Mouse (Mus musculus): Measurements from ENCODE around the gene Zfp871.

Zfp871 gene

DNA sequence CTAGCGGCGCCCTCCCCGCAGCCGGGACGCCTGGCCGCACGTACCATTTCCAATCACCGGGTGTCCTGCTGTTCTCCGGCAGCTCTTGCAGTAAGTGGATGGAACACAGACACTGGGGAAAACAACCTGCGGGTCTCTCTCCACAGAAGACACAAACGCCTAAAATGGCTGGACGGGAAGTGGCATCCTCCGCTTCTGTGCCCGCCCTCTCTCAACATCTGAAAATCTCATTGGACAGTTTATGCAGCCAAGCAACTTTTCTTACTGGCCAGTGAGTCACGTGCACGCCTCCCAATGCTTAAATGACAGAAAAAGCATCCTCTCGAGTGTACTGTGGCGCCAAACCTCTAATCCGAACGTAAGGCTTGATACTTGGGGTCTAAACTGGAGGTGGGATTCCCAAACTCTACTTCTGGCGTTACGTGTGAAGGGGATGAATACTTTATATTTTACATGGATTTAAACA lies at the start of gene Zfp871:
Gene Zfp871 (minus strand): TSS at position 194 of the 466 bp plus-strand sequence.
- peak; percentile 67 to 85 for DNase-seq

GRCm38 (mm10) chr17:32830418-32830782 lies 42.3 kb upstream of the Zfp871 start:
- DNase-seq, result no peak

GRCm38 (mm10) chr17:32829540-32830417 lies 41.7 kb upstream of the Zfp871 start, which contains the start of gene Zfp799:
Gene Zfp799, minus strand, starts transcription at chr17:32830261.
- peak; percentile 40 to 70 for DNase-seq

DNA sequence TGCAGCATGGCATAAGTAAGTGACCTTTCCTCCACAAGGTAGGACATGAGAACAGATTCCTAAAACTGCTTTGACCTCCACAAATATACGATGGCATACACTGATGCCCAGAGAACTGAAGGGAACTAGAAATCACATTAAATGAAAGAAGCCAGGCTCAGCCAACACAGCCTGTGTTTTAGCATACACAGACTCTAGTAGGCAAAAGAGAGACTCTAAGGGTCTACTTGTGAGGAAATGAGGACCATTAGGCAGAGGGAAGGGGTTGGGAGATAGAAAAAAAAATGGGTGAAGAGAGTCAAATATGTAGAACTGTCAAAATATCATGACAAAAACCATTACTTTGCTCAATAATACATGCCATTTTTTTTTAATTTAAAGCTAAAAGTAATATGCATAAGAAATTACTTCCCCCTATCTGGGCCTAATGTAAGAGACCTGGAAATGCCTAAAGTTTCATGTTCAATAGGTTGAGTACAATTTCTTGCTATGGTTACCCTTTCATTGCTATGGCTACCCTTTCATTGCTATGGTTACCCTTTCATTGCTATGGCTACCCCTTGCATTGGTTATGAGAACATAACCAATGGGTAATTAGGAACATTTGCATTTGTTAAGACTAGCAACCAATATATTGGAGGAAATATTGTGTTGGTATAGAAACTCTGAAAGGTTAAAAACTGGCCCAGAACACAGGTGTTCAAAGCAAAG lies 28.1 kb upstream of the Zfp871 start:
- DNase-seq, result no peak

GRCm38 (mm10) chr17:32814136-32814535 lies 26.0 kb upstream of the Zfp871 start:
- no peak for DNase-seq

DNA sequence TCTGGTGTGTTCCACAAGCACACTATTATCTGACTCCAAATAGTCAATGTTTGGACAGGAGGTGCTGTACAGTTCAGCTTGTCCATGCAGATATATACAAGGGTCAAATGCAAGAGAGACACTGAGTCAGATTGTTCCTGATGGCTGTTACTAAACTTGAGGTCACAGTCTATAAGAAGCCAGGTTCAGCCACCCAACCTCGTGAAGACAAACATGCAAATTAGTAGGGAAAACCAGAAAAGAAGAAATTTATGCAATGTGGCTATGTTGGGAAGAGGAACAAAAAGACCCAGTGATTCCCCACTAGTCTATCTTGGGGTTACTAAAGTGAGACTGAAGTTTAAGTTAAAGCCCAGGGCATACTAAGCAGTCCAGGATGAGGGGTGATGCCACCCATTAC lies 22.6 kb upstream of the Zfp871 start:
- DNase-seq, result no peak

DNA sequence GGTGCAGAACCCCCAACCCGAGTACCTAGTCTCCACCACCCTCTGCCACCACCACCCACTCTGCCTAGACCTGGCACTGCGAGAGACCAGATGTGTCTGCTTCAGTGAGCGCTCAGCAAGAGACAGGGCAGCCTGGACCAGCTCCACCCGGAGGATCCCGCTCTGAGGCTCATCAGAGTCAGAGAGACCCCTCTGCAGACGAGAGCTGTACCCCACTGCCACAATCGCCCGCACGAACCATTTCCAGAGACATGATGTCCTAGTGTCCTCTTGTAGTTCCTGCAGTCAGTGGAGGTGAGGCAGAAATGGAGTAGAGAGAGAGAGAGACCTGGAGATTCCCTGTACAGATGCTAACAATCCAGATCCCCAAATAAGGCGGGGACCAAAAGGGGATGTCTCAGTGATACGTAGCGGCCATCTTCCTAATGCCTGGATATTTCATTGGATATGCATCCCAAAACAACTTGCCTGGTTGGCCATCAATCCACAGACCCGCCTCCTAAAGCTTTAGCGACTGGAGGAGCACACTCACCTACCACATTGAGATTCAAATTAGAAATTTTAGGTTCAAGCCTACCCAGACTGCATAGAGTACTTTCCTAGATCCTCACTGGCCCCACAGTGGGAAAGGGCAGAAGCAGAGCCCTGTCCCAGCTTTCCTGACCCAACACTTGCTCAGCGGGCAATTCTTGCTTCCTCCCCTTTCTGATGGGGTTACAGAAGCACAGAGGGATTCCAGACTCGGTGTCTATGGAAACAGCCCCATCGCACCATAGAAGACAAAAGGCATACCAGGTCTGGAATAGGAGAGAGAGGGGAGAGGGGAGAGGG lies 21.7 kb upstream of the Zfp871 start, which contains the start of gene Zfp811:
Gene Zfp811 (minus strand): TSS at position 388 of the 831 bp plus-strand sequence.
- DNase-seq, result no peak

DNA sequence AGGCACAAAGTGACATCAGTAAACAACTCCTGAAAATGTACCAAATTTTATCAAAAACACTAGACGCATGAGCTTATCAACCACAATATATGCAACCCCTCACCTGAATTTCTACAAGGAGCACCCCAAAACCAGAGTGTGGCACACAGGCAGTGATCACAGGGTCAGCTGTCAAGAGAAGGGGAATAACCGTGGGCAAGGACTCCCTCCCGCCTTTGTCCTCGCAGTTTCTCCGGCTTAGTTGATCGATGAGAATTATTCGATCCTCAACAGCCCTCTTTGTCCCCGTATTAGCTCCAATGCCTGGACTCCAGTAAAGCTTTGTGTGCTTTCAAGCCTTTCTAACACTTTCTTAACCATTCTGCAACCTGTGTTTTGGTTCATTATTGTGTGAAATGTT lies 20.8 kb upstream of the Zfp871 start:
- no peak for DNase-seq

DNA sequence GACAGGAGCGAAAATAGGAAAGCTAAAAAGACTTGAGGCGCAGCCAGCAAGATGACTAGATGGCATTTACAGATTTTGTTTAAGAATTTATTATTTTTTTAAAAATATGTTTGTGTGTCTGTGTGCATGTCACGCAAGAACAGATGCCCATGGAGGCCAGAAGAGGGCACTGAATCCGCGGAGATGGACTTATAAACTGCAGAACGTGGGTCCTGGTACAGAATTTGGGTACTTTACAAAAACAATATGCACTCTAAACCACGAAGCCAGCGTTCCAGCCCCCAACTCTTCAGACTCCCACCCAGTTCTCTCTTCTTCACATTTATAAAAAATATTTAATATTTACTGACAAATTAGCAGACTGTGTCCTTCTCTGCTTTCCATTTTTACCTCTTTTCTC lies 1.2 kb upstream of the Zfp871 start:
- no peak for DNase-seq

DNA sequence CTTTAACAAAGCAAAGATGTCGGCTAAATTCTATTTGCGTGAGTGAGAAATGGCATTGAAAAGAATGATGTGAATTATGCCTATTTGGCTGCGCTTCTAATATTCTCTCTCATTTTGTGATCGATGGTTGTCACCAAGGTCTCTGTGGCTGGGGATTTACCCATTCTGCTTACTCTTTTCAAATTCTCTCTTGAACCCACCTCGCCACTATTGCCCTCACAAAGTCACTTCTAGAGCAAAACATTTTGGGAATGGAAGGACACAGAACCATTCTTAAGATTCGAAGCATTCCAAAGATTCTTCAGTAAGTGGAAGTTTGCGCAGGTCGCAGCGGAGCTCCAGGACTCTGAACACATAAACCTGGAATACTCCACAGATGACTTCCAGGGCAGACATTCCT lies 489 bp upstream of the Zfp871 start:
- DNase-seq, result no peak

- no peak for DNase-seq
Measured at GRCm38 (mm10) chr17:32787436-32788093, 522 bp downstream of the Zfp871 start.

DNA sequence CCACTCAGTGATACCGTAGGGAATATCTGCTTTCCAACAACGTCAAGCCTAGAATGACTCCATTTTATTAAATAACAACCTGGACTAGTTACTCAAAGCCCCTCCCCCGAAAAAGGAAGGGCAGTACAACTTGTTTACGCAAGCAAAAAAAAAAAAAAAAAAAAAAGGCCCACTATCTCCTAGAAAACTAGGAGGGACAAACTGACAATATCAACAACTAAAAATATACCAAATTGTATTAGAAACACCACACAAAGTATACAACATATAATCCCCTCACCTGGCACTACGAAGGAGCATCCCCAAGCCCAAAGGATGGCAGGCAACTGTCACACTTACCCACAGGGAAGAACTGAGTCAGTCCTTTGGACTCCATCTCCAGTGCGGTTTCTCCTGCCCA lies 1.1 kb downstream of the Zfp871 start:
- DNase-seq, result no peak

DNA sequence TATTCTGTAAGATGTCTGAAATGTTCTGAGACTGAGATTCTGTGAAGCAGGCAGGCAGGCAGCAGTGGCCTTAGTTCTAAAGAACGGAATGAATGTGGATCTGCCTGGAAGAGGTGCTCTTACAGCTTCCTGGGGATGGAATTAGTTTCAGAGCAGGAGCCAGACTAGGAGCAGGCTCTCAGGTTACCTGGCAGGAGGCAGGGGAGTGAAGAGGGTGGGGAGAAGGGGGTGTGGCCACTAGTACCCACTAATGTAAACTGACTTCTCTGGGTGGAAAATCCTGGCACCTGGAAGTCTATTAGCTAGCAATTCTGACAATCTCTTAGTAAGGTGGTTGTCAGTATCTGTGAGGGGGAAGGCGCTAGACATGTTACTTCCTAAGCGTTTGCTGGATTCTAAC lies 2.4 kb downstream of the Zfp871 start:
- no peak for DNase-seq

- no peak for DNase-seq
Measured at GRCm38 (mm10) chr17:32777564-32777963, 10.5 kb downstream of the Zfp871 start.

DNA sequence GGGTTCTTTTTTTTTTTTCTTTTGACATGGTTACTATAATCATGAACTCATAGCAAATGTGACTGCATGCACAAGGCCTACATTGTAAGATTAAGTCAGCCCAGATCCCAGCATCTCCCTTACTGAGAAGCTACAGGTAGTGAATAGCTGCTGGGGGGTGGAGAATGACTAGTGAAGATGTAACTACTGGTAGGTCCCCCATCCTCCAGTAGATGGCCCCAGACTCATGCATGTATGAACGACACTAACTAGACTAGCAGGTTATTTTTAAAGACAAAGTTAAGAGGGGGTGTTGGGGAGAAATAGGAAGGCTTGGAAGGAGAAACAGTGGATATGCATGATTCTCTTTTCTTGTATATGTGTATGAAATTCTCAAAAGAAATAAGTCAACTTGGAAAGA lies 16.9 kb downstream of the Zfp871 start:
- no peak for DNase-seq

- DNase-seq, result no peak
Measured at GRCm38 (mm10) chr17:32766422-32766821, 21.7 kb downstream of the Zfp871 start.

DNA sequence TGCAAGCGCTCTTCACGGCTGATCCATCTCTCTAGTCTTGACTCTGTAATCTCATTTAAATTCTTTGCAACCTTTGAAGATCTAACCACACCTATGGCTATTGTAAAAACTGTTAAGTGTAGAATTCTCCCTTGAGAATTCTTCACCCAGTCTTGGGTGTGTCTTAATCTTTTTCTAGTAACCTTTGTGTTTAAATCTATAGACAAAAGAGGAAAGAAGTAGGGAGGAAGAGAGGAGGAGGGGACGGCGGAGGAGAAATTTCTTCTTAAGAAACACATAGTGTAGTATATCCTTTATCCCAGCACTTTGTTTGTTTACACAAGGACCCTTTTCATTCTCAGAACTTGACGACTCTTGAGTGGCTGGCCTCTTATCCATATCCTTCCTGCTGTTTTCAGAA lies 30.8 kb downstream of the Zfp871 start:
- DNase-seq, result no peak

DNA sequence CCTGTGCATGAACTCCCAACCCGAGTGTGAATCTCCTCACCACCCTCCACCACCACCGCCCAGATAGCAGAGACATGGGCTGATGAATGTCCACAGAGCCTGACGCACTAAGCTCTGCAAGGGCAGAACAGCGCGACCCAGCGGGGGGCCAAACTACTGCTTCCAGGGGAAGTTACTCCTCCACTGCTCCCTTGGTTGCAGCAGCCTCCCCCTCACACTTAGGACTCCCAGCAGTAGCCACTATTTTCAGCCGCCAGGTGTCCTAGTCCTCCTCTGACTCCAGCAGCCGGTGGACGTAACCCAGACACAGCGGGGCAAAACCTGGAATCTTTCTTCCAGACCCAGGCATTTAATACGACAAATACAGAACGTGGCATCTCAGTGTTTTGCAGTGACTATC lies 34.5 kb downstream of the Zfp871 start:
- no peak for DNase-seq

DNA sequence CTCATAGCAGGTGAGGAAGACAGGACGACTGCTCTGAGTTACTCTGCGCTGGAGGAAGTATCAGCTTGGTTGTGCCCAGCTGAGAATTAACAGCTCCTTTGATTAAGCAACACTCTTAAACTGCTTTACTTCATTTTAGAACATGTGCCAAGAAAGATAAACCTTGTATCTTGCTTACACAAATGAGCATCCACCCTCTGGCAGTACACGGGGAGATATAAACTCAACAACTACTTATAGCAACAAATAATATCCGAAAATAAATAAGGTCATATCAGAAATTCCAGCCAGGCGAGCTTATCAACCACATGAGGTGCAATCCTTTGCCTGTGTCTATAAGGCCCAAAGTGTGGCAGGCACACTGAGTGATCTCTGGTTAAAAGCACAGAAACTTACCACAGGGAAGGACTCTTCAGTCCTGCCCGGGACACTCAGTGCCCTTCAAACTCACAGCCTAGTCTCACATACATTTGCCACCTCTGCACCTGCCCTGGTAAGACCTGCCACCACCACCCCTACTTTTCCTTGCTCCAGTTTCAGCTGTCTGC lies 35.2 kb downstream of the Zfp871 start:
- no peak for DNase-seq

GRCm38 (mm10) chr17:32750611-32751010 lies 37.5 kb downstream of the Zfp871 start:
- DNase-seq, result no peak

DNA sequence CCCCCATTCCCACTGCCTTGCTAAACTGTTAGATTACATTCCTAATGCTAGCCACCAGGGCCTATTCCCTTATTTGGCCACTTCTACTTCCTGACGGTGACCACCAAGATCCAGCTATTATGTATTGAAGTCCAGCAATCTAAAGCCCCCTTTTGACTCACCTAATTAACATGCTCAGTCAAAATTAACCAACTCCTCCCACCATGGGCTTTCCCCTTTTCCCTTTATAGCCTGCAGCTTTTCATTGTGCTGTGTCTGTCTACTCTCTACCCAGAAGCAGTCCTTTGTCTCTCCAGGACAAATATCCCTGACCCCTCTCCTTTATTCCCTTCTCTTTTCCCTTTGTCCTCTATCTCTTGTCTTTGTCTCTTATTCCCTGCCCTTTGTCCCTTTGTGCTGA lies 47.0 kb downstream of the Zfp871 start:
- DNase-seq, result no peak

GRCm38 (mm10) chr17:32738406-32738805 lies 49.7 kb downstream of the Zfp871 start:
- DNase-seq, result no peak

All from thymus, adult 18-20 months (tissue).